Mouse (Mus musculus) ovary, postnatal 10 days (tissue): ENCODE data around the gene Syn2.

Experiments used
- DNase-seq: peaks from one replicate; pipeline ENCODE4 v3.0.0; 2022; ENCODE audit warnings: low spot score

Gene Syn2

DNA sequence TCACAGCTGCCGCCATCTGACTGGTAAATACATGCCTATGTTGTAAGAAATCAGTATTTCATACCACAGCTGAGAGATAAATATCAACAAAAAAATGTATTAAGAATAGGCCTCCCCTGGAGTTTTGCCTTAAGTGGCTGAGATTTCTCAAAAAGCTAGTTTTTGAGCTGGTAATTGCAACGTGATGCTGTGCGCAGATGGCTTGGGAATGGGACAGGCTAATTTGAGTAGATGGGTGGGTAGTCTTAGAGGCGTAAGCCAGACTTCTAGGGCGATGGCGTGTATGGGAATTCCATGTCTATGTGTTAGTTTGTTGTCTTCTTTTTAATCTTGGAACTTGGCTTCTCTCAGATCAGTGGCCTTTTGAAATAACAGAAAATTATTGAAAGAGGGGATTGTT is 157.1 kb downstream of the Syn2 start:
- DNase-seq: no peak

DNA sequence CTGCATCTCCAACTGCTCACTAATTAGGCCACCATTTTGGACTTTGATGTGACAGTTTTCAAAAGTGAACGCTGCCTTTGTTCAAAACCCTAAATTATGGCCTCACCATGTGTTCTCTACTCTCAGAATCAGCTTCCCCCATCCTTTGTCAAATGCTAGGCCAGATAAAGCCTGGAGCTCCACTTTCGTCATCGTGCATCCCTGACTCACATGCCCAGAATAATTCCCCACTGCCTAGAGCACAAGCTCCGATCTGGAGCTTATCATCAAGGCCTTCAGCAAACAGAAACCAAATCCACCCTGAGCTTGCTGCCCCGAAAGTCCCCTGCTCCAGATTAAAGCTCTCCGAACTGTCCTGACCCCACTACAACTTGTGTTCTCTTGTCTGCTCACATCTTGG is 157.9 kb downstream of the Syn2 start:
- no peak for DNase-seq

DNA sequence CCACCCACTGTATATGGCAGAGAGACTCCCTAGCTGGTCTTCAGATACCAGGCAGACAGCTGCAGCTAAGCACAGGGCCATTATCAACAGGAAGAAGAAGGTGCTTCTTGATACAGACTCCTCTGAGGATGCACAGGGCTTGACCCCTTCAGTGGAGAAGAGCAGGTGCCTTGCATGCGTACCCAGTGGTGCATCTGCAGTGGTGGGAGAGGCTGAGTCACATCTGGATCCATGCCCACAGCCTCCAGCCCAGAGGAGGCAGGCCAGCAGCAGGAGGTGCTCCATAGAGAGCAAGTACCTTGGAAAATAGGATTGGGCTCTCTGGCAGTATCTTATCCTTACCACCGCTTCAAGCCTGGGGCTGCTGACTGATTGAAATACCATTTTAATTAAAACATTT is 159.2 kb downstream of the Syn2 start:
- DNase-seq: no peak

DNA sequence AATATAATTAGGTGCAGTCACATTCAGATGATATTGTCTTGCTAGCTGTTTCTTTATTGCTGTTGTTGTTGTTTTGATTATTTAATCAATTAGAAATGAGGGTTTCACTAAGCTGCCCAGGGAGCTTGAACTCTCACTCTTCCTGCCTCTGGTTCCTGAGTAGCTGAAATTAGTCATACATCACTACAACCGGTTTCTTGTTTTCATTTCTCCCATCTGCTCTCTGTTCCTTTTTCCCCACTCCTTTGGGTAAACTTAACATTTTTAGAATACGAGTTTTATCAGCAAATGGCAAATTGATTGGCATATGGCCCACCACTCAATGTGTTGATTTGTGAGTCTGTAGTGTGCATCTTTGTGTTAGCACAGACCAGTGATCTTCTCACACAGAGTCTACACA is 172.4 kb downstream of the Syn2 start:
- DNase-seq: no peak

DNA sequence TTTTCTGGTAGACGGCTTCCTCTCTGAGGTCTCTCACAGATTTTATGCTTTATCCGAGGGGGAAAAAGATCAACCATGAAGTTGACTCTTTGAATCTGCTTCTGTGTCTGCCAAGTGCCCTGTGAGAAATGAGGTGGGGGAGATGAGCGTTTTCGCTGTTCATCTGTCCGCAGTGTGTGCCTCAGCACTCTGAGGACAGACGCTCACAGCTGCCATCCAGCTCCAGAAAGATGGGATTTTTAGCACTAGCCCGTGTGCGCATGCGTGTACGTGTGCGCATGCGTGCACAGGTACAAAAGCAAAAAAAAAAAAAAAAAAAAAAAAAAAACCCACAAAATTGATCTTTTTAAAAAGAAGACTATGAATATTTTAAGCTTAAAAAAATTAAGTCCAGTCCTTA is 178.1 kb downstream of the Syn2 start:
- DNase-seq: no peak

DNA sequence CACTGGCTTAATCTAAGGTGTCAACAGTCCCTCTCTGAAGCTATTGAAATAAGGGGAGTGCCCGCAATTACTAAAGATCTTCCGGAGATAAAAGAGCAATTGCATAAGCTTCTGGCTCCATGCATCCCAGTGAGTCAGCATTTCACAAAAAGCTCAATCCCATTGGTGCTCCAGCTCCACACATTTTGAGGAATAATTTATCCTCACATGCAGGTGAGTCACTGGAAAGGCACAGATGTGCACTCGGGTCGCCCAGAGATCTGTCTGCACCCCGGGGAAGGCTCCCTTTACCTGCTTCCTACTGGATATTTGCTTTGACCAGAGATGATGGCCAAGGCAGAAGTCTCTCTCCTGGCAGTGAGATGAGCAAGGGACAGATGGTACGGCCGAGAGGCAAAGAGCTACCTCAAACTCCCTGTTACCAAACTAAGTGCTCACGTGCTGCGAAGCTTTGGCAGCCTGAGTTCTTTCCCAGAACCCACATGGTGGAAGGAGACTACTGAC is 178.6 kb downstream of the Syn2 start:
- no peak for DNase-seq

DNA sequence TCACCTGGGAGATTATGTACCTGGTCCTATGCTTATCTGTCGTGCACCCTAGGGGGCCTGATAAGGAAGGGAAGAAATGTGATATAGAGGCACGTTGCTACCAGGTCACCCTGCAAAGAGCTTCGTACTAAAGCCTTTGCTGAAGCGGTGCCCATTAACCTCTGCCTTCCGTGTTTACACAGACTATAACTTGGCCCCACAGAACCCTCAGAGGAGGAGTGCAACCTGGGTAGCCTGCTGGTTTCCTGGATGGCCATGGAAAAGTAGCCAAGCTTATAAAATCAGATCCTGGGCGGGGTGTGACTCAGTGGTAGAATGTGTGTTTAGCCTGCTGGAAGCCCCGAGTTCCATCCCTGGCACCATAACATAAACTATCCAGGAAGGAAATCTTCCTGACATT is 179.2 kb downstream of the Syn2 start:
- no peak for DNase-seq

DNA sequence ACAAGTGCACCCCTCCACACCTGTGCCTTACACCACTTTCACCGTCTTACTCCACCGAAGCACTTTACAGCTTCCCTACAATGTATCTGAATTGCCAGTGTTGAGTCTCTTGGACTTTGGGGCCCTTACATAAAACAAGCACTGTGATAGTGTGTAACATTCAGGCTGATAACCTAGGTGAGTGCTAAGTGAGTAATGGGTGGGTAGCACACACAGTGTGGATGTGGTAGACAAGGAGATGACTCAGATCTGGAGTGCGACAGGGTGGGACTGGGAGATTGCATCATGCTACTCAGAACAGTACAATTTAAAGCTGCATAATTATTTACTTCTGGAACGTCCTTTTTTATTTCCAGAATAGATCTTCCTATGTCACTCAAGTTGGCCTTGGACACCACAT is 181.1 kb downstream of the Syn2 start:
- no peak for DNase-seq

DNA sequence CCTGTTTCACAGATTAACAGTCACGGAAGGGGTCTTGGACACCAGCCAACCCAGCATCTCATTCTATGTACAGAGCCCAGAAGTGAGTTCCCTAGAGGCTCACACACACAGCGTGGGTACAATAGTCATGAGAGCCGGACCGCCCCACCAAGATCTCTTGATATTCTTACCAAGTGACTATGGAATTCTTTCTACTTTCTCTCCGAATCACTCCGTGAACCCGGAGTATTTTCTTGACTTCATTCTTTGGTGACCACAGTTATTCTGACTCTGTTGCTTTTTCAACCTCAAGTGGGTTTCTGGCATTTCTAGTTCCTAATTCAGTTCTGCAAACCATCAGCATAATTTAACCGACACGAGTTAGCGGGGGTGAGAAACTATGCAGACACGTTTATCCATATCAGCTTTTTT is 182.1 kb downstream of the Syn2 start:
- no peak for DNase-seq

DNA sequence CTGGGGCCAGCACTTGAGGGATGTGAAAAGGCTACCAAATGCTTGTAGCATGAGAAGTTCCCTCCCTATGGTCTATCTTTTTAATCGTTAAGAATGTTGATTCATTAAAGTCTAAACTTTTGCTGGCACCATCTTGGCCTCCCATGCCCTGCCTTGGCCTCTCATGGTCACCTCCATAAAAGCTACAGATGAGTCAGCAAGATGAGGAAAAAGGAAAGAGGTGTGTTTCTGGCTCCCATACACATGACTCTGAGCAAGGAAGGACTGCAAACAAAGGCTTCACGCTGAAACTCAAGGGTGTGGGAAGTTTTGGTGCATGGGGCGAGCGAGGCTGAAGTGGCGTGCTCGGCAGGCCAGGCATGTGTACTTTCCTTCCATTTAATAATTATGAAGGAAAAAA is 184.1 kb downstream of the Syn2 start:
- DNase-seq: no peak

DNA sequence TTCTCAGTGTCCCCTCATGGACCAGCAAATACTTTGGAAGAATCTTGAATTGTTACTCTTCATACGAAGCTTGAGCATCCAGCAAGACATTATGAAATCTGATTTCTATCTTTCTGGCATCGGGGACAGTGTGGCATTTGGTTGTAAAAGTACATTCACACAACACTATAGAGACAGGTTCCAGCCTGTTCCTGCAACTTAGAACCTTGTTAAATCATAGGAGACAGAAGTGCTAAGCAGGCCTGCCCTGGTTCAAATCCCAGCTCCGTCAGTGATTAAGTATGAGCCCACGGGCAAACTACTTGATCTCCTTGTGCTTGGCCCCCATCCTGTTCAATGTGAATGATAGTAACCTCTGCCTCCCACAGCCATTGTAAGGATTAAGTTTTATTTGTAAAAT is 185.0 kb downstream of the Syn2 start:
- no peak for DNase-seq

DNA sequence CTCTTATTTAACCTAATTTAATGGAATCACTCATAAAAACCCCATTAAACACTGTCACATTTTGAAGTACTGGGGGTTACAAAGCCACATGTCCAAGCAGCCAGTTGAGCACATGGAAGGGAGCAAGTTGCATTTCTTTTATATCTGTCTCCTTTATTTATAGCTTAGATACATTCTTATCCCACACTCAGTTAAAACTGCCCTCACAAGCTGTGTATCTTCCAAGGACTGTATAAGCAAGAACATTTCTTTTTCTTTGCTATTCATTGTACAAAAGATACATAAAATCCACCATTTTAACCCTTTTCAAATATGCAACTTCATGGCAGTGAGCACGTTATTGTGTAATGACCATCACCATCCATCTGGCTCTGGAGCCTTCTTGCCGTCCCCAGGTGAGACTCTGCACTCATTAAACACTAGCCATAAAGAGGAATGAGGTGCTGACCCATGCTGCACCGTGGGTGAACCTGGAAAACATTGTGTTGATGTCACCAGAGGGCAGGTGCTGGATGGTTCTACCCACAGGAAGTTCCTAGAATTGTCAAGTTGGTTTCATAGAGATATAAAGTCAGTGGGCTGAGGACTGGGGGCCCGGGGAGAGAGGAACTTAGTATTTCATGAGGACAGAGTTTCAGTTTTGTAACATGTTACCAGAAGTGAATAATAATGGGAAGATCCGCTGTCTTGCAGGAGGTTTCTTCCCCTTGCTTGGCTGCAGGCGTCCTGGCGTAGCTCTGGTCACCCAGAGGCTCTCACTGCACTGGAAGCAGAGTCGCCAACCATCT is 186.4 kb downstream of the Syn2 start:
- no peak for DNase-seq

DNA sequence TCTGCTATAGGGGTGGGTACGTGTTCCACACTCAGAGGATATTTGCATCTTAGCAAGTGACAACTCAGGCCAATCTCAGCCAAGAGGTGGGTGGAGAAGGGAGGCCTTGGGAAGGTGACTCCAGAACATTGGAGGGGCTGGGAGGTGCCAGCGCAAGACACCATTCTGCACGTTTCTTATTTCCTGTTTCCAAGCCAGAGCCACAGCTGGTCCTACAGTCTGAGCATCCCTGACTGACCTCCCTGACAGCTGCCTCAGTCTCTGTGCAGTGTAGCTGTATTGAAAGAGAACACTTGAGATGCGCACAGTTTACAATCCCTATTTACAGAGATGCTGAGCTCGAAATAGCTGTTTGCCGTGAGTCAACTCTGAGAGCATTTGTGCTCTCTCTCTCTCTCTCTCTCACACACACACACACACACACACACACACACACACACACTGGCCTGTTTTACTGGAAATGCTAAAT is 187.2 kb downstream of the Syn2 start:
- no peak for DNase-seq

DNA sequence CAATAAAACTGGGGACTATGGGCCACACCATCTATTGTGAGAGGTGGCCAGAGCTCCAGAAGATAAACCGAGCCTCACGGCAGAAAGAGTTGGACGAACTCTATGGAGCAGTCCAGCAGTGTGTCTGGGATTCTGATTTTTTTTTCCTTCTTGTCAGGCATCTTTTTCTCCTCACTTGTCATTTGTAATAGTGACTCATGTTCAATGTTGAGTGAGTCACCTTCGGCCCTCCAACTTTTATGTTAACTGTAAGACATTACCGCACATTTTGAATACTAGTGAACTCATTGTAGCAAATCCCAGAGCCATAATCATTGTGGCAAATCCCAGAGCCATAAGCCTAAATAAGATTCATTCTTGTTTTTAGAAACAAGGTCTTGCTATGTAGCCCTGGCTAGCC is 188.3 kb downstream of the Syn2 start:
- no peak for DNase-seq

DNA sequence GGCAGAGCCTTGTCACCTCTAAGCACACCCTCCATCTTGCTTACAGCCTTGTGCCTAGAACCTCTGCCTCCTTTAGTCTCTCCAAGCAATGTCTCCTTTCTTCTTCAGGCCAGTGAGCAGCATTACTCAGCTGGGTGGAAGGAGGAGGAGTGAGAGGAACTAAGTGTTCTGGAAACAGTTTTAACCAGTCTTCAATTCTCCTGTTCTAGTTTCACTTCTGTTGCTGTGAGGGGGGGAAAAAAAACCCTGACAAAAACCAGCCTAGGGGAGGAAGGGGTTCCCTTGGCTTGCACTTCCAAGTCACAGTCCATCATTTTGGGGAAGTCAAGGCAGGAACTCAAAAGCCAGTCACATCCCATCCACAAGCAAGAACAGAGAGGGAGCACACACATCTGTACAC is 196.3 kb downstream of the Syn2 start:
- no peak for DNase-seq
